Mouse (Mus musculus): Measurements from ENCODE around the gene Serpina3g.
A peak's percentile ranks its signal among the peaks of the same experiment; 100 is the strongest.

The Serpina3g gene

DNA sequence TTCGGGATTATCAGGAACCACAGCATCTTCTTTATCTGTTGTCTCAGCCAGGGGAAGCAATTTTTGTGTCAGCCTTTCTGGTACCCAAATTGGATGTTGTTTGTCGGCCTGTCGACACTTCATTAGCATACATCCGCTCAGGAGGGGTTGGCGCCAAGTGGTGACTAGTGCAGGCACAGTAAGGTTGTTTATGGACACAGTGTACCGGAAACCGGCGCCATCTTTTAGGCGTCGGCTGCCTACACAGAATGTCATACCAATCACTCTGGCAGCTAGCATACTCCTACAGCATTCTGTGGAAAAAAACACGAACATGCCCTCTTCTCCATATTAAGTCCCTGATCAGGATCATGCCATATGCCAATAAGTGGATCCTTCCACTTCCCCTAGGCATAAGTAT lies 47.3 kb downstream of the Serpina3g start:
- no peak for DNase-seq (ENCODE audit: low read depth)

DNA sequence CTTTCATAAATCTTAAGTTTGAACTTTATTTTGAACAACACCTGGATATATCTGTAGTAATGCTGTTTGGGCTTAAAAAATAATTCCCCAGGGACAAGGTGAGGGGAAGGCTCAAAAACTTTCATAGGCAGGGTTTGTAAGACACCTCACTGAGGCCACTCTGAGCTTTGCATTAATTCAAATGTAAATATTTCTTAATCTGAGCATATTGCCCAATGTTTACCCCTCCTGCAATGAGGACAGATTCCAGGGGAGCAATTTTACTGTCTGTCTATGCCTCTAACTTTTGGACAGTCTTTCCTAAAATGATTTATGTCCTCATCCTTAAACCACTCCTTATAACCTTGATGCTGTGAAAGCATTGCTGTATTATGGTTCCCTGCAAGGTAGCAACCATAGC lies 52.3 kb downstream of the Serpina3g start:
- no peak for DNase-seq (ENCODE audit: low read depth)

DNA sequence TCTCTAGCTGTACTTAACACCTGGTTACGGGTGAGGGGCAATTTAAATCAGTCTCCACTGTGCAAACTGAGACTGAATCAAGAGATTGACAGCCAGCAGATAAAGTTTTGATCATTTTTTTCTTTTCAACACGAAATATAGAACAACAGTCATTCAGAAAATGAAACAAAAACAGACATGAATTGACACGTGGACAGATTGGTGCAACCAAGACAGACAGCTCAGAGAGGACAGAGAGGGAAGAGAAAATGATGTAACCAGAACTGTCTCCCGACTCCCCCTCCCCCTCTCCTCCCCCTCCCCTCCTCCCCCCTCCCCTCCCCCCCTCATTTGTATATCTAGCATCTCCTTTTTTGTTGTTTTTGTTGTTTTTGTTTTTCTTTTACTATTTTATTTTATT lies 53.8 kb downstream of the Serpina3g start:
- peak; percentile 53 for DNase-seq (ENCODE audit: low read depth)

Measured in induced T-regulatory cell, adult 2 months (primary cell).